Mouse (Mus musculus): ENCODE results near the gene D430019H16Rik.

The D430019H16Rik gene

GRCm38 (mm10) chr12:105453670-105454257 is at the start of gene D430019H16Rik:
Gene D430019H16Rik, plus strand, starts transcription at chr12:105453856.
- ATAC-seq (ENCODE audit: insufficient number of reproducible peaks, low FRiP score, low TSS enrichment): no peak

DNA sequence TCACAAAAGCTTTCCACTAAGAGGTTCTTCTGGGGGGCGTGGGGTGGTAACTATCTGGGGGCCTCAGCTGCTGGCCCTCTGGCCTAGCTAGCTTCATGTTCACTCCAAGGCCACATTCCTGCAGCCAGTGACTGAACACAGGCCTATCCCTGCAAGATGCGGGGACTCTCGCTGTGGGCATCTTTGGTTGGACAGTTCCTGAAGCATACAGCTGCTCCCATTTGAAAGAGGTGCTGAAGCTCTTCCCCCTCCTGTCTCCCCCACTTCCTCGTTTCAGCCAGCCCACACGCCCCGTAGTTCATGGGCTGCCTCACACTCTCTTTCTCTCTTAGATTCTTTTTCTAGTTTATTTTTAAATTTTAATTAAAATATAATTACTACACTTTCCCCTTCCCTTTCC is 47.6 kb upstream of the D430019H16Rik start:
- ATAC-seq (ENCODE audit: insufficient number of reproducible peaks, low FRiP score, low TSS enrichment): no peak

DNA sequence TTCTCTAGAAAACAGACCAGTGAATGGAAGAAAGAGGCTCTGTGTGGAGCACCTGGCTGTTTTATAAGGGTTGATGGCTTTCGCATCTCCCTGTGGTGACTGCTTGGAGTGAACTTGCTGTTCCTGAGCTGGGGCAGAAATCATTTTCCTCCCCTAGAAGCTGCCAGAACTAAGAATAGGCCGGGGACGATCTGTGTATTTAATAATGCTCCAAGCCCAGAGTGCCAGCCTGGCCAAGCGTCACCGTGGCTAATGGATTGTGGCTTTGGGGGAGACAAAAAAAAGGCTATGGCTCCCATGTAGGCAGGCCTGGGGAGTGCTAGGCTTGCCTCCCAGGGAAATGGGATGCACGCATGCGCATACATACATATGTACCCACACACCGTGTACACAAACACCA is 39.7 kb upstream of the D430019H16Rik start:
- ATAC-seq (ENCODE audit: insufficient number of reproducible peaks, low FRiP score, low TSS enrichment): no peak

- ATAC-seq (ENCODE audit: insufficient number of reproducible peaks, low FRiP score, low TSS enrichment): 0 out of 2 replicates have a peak, but pooled peaks have one; percentile 10
Observed at GRCm38 (mm10) chr12:105420476-105420875, 33.2 kb upstream of the D430019H16Rik start.

DNA sequence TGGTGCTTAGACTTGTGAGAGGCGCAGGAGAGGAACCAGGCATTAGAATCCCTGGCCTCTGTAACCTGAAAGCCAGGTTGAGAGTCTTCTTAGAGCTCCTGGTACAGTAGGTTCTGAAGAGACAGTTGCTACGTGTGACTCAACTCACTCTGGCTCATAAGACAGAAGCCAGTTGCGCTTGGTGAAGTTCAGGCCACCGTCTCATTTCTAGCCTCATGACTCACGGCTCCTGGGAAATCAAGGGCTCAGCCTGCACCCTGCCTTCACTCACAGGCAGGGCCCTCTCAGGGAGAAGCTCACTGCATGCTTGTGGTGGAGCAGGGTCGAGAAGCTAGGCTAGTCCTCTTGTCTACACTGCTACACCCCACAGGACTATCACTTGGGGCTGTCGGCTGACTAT is 27.1 kb upstream of the D430019H16Rik start:
- ATAC-seq (ENCODE audit: insufficient number of reproducible peaks, low FRiP score, low TSS enrichment): no peak

DNA sequence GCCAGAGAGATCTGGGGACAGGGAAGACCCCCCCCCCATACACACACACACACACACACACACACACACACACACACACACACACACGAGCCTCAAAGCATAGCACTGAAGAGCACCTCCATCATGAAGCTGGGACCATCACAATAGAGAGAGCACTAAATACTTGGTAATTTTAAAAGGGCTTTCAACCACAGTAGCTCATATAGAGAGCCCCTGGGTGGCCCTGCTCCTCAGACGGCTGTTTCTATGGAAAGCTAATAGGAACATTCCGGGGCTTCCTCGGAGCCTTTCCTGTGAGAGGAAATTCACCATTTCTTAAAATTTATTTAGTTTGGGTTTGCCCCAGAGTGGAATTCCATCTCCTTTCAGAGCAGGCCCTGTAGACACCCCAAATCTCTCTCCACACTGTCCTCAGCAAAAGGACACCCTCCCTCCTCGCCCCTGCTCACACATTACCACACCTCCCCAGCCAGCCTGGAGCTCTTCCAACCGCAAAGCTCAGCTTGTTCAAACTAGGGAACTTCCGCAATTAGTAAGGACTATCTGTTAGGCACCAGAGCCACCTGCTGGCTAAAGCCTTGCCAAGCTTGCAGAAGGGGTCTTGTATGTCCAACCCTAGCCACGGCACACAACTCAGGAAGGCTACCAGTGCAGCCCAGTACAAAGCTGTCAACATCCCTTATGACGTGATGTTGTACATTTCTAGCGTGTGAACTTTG is 26.5 kb upstream of the D430019H16Rik start:
- ATAC-seq (ENCODE audit: insufficient number of reproducible peaks, low FRiP score, low TSS enrichment): peak; percentile 53

DNA sequence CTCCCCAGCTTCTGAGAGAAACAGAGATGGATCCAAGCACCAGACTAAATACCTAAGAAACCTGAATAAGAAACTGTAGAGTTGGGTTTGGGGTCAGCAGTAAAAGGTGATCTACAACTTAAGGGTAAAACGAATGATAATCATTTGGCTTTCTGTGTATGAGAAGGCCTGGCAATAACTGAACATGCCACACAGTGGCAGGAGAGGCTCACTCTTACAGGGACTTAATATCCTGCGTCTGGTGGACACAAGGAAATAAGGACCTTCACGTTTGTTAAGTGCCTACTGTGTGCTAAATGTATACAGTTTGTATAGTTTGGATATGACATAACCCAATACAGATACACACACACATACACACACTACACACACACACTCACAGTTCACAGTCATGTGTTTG is 21.8 kb upstream of the D430019H16Rik start:
- no peak for ATAC-seq (ENCODE audit: insufficient number of reproducible peaks, low FRiP score, low TSS enrichment)

DNA sequence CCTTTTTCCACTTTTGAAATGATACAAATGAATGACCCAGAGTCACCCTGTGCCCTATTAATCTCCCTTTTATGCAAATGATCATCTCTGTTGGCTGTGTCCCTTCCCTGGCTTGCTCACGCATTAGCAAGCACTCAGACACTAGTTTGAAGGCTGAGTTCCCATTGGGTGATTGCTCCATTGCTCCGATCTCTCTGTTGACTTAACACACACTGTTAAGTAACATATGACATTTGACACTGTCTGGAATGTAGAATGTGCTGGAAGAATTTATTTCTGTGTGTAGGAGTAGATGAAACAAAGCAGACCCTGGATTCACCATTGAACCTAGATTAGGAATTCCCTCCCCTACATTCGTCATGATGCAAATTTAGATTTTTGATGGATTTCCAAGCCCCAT is 20.8 kb upstream of the D430019H16Rik start:
- no peak for ATAC-seq (ENCODE audit: insufficient number of reproducible peaks, low FRiP score, low TSS enrichment)

DNA sequence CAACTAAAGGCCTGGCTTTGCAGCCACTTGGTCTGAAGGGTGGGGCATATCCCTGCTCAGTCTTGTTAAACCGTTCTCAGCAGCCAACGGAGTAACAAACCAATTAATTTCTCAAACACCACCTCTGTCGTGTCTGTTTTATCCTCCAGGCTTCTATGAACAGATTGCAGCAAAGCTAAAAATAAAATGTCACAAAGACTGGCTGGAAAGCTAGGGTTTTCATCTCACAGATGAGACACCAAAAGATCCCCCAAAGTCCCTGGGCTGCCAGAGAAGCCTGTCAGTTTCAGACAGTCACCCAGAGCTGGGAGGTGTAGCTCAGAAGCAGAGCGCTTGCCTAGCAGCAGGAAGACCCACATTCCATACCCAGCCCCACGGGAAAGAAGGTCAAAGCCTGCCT is 15.4 kb upstream of the D430019H16Rik start:
- no peak for ATAC-seq (ENCODE audit: insufficient number of reproducible peaks, low FRiP score, low TSS enrichment)

DNA sequence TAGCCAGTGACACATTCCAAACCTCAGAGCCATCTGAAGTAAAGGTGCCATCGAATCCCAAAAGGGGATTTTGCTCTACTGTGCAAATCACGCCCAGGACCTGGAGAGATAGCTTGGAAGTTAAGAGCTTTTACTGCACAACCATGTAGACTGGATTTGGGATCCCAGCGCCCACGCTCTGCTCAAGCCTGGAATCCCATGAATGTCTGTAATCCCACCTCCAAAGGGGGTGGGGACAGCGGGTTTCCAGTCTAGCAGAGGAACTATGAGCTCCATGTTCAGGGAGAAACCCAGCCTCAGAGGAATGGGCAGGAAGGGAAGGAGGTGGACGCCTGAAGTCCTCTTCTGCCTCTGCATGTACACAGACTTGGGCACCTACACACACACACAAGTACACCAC is 13.7 kb upstream of the D430019H16Rik start:
- ATAC-seq (ENCODE audit: insufficient number of reproducible peaks, low FRiP score, low TSS enrichment): no peak

DNA sequence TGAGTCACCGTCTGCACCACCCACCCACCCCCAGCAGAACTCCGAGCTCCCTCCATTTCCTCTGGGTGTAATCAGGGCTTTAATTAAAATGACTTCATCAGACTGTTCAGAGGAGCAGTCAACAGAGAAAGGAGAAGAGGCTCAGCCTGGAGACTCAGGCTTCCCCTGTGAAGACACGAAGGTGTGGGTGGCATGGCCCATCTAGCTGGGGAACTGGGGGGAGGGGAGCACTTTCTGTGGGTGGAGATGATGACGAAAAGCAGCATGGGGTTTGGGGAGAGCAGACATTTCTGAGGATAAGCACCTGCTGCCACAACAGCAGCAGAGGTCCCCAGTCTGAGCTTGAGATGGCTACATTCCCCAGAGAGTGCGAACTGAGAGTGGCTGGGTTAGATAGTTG is 10.1 kb upstream of the D430019H16Rik start:
- ATAC-seq (ENCODE audit: insufficient number of reproducible peaks, low FRiP score, low TSS enrichment): no peak

GRCm38 (mm10) chr12:105445767-105446166 is 7.9 kb upstream of the D430019H16Rik start:
- ATAC-seq (ENCODE audit: insufficient number of reproducible peaks, low FRiP score, low TSS enrichment): no peak

- ATAC-seq (ENCODE audit: insufficient number of reproducible peaks, low FRiP score, low TSS enrichment): no peak
Observed at GRCm38 (mm10) chr12:105449239-105449638, 4.4 kb upstream of the D430019H16Rik start.

DNA sequence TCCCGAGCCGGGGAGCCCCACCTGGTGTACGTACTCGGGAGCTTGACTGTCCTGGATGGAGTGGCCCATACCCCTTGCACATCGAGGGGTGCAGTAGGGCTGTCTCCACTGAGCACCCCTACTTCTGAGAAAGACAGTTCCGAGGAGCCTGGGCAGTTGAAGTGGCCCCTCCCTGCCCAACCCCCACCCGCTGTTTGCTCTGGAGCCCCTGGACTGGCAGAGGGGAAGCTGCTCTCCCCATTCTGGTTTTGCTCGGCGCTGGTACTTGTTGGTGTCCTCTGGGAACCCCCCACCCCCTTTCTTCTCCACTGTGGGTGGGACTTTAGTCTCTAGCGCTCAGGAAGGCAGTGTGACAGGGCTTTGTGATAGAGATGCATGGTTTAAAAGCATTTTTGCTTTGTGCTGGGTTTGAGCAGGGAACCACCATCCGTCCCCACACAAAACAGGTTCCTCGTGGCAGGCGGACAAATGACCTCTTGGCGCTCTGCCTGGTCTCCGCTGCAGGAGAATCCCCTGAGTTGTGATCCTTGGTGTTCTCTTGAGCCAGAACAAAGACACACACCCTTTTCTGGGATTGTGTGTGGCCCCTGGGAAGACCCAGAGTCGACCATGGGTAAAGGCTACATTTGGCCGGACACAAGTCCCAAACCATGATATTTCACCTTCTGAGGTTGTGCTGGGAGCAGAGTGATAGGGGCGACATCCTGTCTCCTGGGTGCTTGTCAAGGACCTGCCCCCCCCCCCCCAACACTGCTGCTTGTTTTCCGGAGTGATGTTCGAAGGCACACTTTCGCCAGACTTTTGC is 804 bp downstream of the D430019H16Rik start:
- no peak for ATAC-seq (ENCODE audit: insufficient number of reproducible peaks, low FRiP score, low TSS enrichment)

DNA sequence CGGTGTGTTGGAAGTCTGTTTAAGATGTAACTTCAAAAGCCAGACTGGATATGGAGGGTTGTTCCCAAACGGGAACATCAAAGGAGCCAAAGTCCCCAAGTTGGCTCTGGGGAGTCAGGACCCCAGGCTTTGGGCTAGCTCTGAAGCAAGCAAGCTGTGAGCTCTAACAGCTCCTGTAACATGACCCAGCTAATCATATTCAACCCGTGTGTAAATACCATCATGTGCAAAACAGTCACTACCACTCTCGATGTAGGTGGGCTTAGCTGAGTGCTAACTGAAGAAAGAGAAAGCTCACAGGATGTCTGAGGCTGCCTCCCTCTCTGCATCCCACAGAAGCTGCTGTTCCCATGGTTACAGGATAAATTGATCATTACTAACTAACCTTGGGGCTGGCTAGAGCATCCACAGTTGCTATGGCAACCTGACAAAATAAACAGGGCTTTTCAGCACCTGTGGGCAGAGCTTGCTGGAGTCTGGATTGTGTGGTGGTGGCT is 1.5 kb downstream of the D430019H16Rik start:
- ATAC-seq (ENCODE audit: insufficient number of reproducible peaks, low FRiP score, low TSS enrichment): no peak

DNA sequence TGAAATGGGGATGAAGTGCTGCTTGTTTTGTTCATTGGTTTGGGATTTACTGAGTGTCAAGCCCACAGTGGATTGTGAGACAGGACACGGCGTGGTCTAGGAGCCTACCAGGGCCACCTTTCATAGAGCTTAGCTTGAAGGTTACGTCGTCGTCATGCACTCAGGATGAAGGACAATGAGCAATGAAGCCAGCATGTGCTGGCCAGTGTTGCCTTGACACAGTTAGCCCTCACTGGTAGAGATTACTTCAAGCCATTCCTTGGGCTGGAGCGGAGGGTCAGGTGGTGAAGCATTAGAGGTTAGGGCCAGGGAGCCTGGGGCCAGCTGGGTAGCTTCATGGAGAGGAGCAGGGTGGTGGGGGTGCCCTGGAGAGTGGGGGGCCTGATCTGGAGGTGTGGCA is 5.1 kb downstream of the D430019H16Rik start:
- ATAC-seq (ENCODE audit: insufficient number of reproducible peaks, low FRiP score, low TSS enrichment): no peak

GRCm38 (mm10) chr12:105461066-105461465 is 7.4 kb downstream of the D430019H16Rik start:
- no peak for ATAC-seq (ENCODE audit: insufficient number of reproducible peaks, low FRiP score, low TSS enrichment)

DNA sequence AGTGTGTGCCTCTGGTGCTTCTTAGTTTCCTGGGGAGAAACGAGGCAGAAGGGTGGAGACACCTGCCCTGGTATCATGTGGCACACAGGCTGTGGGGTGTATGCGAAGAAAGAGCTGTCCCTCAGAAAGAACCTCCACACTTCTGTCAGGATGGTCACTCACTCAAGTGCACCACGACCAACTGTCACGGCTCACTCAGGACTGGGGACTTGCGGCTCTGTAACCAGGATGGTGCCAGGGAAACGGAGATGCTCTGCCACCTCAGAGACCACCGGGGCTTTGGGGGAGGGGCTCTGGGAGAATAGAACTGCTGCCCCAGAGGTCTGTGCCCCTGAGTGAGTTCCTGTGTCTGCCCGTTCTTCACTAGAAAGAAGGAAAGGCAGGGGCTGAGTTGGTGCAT is 15.4 kb downstream of the D430019H16Rik start:
- no peak for ATAC-seq (ENCODE audit: insufficient number of reproducible peaks, low FRiP score, low TSS enrichment)

GRCm38 (mm10) chr12:105475230-105475911 is 21.7 kb downstream of the D430019H16Rik start:
- no peak for ATAC-seq (ENCODE audit: insufficient number of reproducible peaks, low FRiP score, low TSS enrichment)

GRCm38 (mm10) chr12:105476453-105476852 is 22.8 kb downstream of the D430019H16Rik start:
- ATAC-seq (ENCODE audit: insufficient number of reproducible peaks, low FRiP score, low TSS enrichment): 0 out of 2 replicates have a peak, but pooled peaks have one; percentile 32
